Mouse (Mus musculus) E14TG2a.4 (cell line): ENCODE measurements at regions not wholly inside any gene's neighbourhood (a gene's known extent, or its start where the extent isn't known, plus 50 kb on each side); places are given as distances from the start of the nearest gene placed in this dataset.

Source experiments
- CTCF ChIP-seq: conservative IDR thresholded peaks from 2 replicates; pipeline ENCODE4 v1.5.1; 2014; ENCODE audit warnings: low read length
- NANOG ChIP-seq: IDR thresholded peaks from 2 replicates; pipeline ENCODE4 v1.6.1; 2014; ENCODE audit warnings: borderline replicate concordance, low read length, mixed read lengths

DNA sequence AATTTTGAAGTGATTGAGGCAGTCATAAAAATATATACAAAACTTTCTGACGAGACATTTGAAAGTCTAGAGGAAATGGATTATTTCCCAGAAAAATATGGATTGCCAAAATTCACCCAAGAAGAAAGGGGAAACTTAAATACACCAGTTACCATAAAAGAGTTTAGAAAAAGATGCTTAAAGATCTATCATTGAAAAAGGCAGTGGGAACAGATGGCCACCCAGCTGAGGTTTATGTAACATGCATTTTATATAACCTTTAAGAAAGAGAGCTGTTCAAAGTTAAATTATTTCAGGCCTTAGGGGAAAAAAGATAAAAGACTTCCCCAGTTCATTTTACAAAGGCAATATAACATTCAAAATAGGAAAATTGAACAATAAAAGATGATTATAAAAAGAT is 369.0 kb upstream of the Klf6 start:
- no peak for TF ChIP-seq CTCF
- no peak for TF ChIP-seq NANOG
